Mouse (Mus musculus) spleen, postnatal 10 days (tissue): ENCODE measurements around the gene 9530077C05Rik.
"Not testable (repeated sequence)": the region's sequence is repeated elsewhere in the genome, so short reads cannot be mapped to it uniquely, and the experiment has no call there.

ENCODE experiments used
- DNase-seq, 2 experiments: peaks; one replicate each; pipeline ENCODE4 v3.0.0; 2021 to 2022; ENCODE audit warnings: low spot score in 2 of 2

9530077C05Rik gene

DNA sequence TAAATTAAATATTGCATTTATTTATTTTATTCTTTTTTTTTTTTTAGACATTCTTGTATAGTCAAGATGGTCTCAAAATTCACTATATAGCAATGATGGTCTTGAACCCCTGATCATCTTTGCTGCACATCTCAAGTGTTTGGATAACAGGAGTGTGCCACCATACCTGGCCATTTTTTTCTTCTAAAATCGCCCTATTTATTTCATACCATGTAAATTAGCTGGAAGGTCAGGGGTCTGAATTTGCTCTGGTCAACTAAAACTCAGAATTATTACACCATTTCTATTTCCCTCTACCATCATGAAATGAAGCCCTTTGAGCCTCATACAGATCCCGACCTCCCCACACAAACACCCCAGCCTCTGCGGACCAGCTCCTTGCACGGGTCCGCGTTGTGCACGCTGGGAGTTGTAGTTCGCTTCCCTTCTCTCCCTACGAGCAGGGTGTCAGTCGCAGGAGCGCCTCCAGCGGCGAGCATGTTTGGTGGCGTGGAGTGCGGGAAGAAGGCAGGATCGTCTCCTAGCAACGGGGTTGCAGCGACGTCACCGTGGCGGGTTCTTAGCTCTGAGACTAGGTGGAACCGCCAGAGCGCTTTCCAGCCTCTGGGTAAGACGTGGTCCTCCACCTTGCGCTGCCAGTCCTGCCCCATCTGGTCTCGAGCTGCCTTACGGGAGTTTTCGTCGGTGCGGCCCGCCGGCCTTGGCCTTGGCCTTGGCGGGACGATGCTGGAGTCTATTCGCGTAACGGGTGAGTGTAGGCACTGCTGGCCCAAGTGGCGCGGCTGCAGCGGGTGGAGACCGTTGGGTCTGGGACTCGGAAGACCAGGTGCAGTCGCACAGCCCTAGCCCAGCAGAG, at the start of gene 9530077C05Rik:
Gene 9530077C05Rik (plus strand): TSS at position 512 of the 856 bp plus-strand sequence.
- peak; percentile 93 to 98 for DNase-seq

DNA sequence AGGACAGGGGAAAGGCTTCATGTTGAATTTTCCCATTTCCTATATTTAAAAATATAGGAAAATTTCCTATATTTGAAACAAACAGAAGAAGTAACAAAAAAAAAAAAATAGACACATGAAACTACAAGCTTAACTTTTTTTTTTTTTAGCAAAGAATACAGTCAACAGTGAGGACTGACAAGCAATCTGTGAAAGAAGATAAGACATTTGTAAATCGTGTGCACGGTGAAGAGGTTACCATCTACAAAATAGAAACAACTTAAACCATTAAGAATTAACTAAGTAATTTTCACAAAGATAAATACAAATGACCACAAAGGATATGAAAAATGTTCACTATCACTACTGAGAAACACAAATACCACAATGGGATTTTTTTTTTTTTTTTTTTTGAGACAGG, 45.1 kb upstream of the 9530077C05Rik start:
- no peak for DNase-seq

- DNase-seq = no peak
Observed at GRCm38 (mm10) chr9:22366621-22367020, 44.7 kb upstream of the 9530077C05Rik start.

DNA sequence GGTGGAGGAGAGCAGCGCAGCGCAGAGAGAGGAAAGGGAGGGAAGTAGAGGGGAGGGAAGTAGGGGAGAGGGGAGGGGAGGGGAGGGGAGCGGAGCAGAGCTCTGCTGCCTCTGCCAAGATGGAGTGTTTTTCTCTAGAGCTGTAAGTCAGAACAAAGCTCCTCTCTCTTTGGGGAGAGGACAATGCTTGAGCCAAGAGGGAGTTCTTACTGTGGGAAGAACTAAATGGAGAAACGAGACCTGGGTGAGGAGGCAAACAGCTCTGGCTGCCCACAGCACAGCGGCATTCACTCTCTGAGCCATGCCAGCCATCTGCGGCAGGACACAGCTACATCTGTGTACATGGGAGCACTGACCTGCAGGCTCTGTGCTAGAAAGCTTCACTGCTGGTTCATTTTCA, 43.3 kb upstream of the 9530077C05Rik start:
- DNase-seq = no peak

GRCm38 (mm10) chr9:22372760-22373159, 38.6 kb upstream of the 9530077C05Rik start:
- peak in 1 of 2 experiments; percentile 48 for DNase-seq

GRCm38 (mm10) chr9:22376086-22376485, 35.2 kb upstream of the 9530077C05Rik start:
- DNase-seq = no peak

- DNase-seq = no peak
Observed at GRCm38 (mm10) chr9:22385890-22386289, 25.4 kb upstream of the 9530077C05Rik start.

DNA sequence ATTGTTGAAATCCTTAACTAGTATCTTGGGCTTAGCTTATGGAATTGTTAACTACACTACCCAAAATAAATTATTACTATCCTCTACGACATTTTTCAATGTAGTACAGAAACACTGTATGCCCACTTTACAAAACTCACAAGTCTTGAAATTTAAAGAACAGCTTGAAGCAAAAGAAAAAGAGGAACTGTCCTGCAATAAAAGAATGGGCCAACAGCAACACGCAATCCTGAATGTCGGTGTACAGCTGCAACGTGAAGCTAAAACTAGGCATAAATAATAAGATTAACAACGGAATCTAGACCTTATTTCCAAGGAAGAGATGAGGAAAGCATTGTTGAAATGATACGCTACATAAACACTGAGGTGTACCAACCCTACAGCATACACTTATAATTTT, 23.4 kb upstream of the 9530077C05Rik start:
- DNase-seq = no peak

- DNase-seq = peak; percentile 70 to 77
Observed at GRCm38 (mm10) chr9:22388401-22388980, 22.8 kb upstream of the 9530077C05Rik start.

GRCm38 (mm10) chr9:22389021-22389476, 22.3 kb upstream of the 9530077C05Rik start, which contains the start of gene Anln:
Anln (minus strand) TSS chr9:22389188.
- peak; percentile 97 to 98 for DNase-seq

GRCm38 (mm10) chr9:22389736-22390245, 21.5 kb upstream of the 9530077C05Rik start:
- no peak for DNase-seq

DNA sequence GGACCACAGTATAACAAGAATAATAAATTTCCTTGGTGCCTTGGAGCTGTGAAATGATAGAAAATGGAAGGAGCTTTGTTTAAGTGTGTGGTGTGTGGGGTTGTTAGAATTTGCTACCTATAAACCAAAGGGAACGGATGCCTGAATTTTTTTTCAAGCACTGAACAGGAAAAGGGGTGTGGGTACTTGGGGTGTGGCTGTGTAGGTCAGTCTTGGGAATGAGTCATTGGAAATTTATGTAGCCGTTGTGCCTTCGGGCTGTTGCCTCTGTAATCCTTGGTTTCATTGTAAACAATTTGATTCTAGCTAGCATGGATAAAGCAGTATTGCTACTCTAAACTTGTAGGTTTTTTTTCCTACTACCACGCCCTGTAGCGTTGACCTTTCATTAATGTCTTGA, 20.9 kb upstream of the 9530077C05Rik start:
- no peak for DNase-seq

- no peak for DNase-seq
Observed at GRCm38 (mm10) chr9:22394725-22395124, 16.6 kb upstream of the 9530077C05Rik start.

GRCm38 (mm10) chr9:22399021-22399420, 12.3 kb upstream of the 9530077C05Rik start:
- DNase-seq = no peak

DNA sequence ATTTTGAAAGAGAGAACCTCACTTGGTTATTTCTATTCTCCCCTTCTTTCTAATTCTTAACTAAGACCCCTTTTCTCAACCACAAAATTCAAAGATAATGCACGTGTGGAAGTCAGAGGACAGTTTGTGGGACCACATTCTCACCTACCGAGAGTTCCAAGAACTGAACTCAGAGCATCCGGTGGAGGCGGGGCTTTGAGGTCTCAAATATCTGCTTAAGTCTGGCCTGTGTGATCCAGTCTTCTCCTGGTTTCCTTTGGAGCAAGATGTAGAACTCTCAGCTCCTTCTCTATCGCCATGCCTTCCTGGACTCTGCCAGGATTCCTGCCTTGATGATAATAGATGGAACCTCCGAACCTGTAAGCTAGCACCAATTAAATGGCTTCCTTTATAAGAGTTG, 9.3 kb upstream of the 9530077C05Rik start:
- no peak for DNase-seq

- DNase-seq = no peak
Observed at GRCm38 (mm10) chr9:22402976-22403375, 8.3 kb upstream of the 9530077C05Rik start.

DNA sequence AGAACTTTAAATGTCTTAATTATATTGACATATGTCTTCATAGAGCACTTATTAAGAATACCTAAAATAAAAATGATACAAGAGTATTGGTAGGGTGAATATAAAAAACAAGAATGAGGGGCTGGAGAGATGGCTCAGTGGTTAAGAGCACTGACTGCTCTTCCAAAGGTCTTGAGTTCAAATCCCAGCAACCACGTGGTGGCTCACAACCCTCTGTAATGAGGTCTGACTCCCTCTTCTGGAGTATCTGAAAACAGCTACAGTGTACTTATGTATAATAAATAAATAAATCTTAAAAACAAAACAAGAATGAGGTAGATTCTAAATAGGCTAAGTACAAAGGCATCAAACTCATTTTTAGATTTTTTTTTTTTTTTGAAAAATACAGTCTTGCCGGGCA, 7.8 kb upstream of the 9530077C05Rik start:
- DNase-seq = not testable (repeated sequence)

- no peak for DNase-seq
Observed at GRCm38 (mm10) chr9:22405414-22405813, 5.9 kb upstream of the 9530077C05Rik start.

- not testable (repeated sequence) for DNase-seq
Observed at GRCm38 (mm10) chr9:22407633-22408032, 3.7 kb upstream of the 9530077C05Rik start.

GRCm38 (mm10) chr9:22408344-22408743, 3.0 kb upstream of the 9530077C05Rik start:
- DNase-seq = not testable (repeated sequence)

GRCm38 (mm10) chr9:22409501-22409900, 1.8 kb upstream of the 9530077C05Rik start:
- DNase-seq = no peak

GRCm38 (mm10) chr9:22416187-22416586, 4.9 kb downstream of the 9530077C05Rik start:
- no peak for DNase-seq

- DNase-seq = no peak
Observed at GRCm38 (mm10) chr9:22417547-22417946, 6.2 kb downstream of the 9530077C05Rik start.
